Mouse (Mus musculus): ENCODE data around the gene Hmga1. TPM values are rescaled to one million over a fixed set of nuclear protein-coding genes. Genes with fewer than 3 reads are reported as not detected.
A peak's percentile ranks its signal among the peaks of the same experiment; 100 is the strongest.

Gene Hmga1
- polyA plus RNA-seq, 1 experiment = 66.0 TPM

DNA sequence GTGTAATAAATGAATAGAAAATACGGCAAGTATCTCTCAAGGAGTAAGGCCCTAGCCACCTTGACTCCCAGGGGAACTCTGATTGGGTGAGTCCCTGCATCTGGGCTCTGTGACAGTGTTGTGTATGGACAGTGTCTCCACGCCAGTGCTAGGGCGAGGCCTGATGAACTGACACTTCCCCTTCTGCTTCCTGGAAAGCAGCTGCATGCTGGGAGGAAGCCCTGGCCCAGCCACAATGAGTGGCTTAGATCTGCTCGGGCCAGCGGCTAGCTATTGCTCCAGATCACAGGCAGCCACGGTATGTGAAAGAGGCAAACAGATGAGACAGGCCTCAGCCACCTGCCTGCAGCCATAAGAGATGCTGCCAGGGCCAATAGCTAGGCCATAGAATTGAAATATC, 29.1 kb upstream of the Hmga1 start:
- DNase-seq (ENCODE audit: extremely low spot score in 1 of 2, low spot score in 1 of 2) = no peak

DNA sequence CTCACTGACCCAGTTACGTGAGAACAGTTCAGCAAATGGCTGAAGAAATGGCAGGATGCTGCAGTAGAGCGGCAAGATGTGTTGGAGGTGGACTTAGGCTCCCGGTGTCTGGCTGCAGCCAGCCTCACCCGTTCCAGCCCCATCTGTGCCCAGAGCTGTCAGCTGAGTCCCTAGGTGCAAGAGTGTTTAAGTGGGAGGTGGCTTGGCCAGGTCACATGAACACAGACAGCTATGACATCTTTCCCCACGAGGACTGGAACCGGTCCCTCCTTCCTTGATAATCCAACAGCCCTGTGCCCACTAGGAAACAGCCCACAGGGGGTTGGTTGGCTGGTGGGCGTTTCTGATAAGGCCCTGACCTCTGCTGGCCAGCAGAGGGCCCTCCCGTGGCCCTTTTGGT, 28.3 kb upstream of the Hmga1 start:
- DNase-seq (ENCODE audit: extremely low spot score in 1 of 2, low spot score in 1 of 2) = no peak

DNA sequence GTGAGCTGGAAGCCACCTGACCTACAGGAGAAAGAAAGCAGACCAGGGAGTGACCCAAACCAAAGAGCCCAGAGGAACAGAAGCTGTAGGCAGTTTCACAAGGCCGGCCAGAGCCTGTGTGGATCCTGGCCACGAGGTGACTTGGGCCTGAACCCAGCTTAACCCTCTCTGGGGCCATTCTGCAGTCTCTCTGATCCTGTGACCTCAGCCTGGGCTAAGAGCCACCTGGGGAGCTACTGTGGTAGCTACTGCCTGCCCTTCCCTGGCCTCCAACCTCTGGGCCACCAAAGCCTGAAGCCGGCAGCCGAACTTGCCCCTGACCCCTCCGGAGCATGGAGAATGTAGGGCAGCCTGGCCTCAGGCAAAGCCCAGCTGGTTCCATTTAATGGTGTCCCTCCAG, 27.5 kb upstream of the Hmga1 start:
- DNase-seq (ENCODE audit: extremely low spot score in 1 of 2, low spot score in 1 of 2) = no peak

DNA sequence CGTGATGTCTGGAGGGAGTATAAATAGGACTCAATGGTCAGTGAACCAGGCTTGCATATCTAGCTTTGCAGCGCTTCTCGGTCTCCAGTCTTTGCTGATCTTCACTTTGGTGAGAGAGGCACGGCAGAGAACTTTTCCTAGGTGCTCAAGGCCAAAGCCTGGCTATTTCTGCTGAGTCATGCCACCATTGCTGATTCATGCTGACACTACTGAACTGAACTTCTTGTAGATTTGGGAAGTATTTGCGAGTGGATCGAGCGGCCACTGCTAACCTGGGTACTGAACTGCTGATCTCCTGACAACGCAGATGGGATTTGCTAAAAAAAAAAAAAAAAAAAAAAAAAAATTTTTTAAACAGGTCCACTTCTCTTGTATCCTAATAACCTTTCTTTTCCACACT, 24.2 kb upstream of the Hmga1 start:
- DNase-seq (ENCODE audit: extremely low spot score in 1 of 2, low spot score in 1 of 2) = no peak

DNA sequence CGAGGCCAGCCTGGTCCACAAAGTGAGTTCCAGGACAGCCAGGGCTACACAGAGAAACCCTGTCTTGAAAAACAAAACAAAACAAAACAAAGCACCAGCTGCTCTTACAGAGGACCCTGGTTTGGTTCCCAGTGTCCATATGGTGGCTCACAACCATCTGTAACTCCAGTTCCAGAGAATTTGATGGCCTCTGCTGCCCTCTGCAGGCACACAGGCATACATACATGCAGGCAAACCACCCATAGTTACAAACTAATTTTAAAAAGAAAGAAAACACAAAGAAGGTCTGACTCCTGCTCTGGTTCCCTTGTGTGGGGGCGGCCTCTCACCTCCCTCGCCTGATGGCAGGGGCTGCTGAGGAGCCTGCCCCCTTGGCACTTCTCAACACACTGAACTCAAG, 22.9 kb upstream of the Hmga1 start:
- no peak for DNase-seq (ENCODE audit: extremely low spot score in 1 of 2, low spot score in 1 of 2)

DNA sequence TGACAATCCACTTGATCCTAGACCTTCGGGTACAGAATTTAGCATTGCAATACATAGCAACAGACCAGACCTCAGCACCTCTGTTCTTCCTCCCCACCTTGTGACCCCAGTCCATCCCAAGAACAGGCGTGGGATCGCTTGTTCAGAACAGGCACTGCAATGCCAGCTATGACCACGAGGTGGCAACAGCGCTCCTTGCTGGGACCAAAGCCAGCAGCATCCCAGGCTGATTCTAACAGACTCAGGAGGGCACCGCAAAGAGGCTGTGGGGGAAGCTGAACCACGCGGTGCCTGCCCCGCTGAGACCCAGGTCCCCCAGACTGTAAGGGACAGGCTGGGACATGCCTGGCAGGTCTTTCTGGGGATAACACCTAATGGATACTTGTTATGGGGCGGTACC, 21.6 kb upstream of the Hmga1 start:
- DNase-seq (ENCODE audit: extremely low spot score in 1 of 2, low spot score in 1 of 2) = peak in 1 of 2 experiments; percentile 97

DNA sequence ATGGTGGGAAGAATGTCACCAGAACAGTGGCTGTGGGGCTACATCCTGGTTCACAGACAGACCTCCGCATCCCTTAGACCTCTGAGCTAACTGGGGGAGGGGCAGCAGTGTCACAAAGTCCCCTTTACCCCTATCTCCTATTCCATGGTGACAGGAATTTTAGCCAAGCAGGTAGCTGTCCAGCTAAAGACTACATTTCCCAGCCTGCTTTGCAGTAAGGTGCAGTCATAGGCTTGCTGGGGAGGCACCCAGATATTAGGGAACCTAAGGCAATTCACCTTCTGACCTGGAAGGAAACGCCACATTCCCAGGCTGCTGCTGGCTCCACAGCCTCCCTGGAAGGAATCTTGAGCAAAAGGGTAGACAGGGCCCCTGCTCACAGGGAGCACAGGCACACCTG, 15.0 kb upstream of the Hmga1 start:
- DNase-seq (ENCODE audit: extremely low spot score in 1 of 2, low spot score in 1 of 2) = no peak

DNA sequence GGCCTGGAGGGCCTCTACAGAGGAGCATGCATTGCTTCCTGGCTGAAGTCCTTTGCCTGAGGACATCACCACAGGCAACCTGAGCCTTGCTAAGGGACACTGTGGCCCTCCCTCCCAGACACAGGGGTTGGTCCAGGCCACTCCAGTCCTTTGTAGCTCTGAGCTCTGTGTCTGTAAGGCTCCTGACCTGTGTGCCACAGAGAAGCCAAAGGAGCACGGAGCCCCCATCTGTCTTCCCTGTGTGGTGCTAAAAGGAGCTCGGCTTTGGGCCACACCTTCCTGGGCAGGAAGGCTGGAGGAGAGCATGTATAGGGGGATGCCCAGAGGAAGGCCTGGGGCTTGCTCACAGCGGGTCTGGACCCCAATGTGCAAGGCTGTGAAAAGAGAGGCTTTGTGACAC, 14.3 kb upstream of the Hmga1 start:
- DNase-seq (ENCODE audit: extremely low spot score in 1 of 2, low spot score in 1 of 2) = no peak

DNA sequence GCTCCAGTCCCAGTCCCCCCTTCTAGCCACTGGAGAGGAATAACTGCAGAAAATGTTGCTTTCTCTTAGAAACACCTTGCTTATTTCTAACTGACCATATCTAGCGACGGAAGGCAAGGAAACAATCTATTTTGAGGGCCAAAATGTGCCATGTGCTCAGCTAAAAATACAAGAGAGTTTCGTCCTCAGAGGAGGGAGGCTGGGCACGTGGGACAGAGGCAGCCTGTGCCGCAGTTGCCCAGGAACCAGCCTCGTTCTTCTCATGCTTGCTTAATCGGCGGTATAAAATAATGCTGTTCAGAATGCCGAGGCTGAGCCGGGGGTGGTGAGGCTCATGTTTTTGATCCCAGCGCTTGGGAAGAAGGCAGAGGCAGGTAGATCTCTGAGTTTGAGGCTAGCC, 11.7 kb upstream of the Hmga1 start:
- peak in 1 of 2 experiments; percentile 48 for DNase-seq (ENCODE audit: extremely low spot score in 1 of 2, low spot score in 1 of 2)

DNA sequence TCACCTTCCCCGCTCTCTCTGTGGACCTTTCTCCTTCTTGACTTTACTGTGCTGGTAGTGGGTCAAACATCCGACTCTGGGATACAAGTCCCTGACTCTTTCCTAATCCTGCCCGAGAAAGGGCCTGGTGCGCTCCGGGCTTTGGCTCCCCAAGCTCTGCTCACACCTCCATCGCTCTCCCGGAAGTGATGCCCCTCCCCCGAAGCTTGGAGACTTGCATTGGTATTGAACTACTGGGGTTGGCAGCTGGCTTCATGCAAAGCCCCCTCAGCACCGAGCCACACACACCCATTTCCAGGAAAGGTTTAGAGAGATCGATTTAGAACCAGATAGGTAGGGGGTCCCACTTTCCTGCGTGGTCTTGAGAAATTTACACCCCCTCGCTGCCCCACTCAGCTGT, 10.3 kb upstream of the Hmga1 start:
- DNase-seq (ENCODE audit: extremely low spot score in 1 of 2, low spot score in 1 of 2) = no peak

DNA sequence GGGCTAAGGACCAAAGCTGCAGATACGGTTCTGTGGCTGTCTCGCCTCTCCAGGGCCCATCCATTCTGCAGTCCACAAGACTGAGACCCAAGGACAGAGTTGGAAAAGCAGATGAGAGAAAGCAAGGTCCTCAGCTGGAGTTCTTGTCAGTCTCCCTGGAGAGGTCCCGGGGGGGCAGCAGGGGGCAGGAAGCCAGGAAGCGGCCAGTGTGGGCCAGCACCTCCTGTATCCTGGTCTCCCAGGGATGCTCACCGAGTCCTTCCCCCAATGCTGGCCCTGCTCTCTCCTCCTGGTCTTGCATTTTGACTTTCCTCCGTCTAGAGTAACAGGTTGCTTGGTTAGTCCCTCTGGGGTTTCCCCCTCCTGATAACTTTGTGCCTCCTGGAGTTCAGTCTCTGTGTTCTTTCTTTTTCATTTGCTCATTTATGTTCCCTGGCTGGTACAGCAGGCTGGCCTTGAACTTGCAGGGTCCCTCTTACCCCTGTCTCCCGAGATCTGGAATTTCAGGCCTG, 9.7 kb upstream of the Hmga1 start:
- no peak for DNase-seq (ENCODE audit: extremely low spot score in 1 of 2, low spot score in 1 of 2)

DNA sequence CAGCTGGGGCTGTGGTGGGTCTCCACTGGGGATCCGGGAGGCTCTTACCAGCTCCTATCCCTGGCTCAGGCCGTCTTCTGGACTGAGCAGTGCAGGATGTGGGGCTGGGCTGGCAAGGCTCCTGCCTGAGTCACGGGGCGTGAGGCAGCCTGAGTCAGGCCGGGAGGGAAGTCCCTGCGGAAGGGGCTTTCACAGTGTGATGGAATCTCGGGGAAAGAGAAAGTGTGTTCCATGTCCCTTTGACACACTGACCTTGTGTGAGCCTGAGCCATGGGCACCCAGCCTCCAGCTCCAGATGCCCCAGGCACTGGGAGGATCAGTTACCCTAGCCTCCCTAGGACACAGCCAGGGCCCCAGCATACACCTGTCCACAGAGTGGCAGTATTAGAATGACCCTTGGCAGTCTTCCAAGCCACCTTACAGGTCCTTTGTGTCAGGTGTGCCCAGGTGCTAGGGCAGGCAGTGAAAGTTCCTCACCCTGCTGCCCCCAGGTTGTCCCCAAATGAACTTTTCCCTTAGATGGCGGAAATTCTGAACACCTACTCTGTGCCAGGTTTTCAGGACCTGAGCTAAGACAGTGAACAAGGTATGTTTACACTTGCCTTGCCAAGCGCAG, 8.9 kb upstream of the Hmga1 start:
- DNase-seq (ENCODE audit: extremely low spot score in 1 of 2, low spot score in 1 of 2) = no peak

DNA sequence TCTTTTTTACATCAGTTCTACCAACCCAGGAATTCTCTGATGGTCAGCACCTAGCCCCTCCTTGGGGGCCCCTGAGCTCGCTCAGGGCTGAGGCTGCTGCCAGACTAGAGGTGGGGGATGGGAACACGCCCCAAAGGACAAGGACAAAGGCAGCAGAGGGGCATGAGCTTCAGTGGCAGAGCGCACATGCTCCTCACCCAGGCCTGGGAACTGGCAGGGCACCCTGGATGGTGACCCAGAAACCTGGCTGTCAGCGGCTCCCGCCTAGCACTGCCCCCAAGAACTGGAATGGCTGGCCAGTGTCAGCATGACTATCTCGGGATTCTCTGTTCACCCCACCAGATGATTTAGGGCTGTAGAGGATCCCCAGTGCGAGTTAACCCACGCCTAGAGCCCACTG, 7.1 kb upstream of the Hmga1 start:
- DNase-seq (ENCODE audit: extremely low spot score in 1 of 2, low spot score in 1 of 2) = no peak

DNA sequence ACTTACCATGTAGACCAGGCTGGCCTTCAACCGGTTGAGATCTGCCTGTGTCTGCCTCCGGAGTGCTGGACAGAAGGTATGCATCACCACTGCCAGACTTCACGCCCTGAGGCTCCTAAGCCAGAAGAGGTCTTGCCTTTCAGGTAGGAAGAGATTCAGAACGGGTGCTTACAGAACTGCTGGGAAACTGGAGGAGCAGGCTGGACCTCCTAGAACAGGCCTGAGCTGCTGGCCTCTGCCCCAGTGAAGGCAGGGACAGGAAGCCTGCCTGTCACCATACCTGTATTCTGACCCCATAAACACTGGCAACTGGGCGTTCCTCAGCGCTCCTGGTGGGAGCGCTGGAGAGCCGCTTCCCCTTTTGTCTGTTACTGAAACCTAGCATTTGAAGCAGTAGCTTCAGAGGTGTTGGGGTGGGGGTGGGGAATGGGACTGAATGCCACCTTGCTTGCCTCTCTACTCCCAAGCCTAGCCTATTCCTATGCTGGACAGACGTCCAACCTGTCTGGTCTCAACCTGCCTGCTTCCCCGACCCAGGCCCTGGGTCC, 4.8 kb upstream of the Hmga1 start:
- no peak for DNase-seq (ENCODE audit: extremely low spot score in 1 of 2, low spot score in 1 of 2)

DNA sequence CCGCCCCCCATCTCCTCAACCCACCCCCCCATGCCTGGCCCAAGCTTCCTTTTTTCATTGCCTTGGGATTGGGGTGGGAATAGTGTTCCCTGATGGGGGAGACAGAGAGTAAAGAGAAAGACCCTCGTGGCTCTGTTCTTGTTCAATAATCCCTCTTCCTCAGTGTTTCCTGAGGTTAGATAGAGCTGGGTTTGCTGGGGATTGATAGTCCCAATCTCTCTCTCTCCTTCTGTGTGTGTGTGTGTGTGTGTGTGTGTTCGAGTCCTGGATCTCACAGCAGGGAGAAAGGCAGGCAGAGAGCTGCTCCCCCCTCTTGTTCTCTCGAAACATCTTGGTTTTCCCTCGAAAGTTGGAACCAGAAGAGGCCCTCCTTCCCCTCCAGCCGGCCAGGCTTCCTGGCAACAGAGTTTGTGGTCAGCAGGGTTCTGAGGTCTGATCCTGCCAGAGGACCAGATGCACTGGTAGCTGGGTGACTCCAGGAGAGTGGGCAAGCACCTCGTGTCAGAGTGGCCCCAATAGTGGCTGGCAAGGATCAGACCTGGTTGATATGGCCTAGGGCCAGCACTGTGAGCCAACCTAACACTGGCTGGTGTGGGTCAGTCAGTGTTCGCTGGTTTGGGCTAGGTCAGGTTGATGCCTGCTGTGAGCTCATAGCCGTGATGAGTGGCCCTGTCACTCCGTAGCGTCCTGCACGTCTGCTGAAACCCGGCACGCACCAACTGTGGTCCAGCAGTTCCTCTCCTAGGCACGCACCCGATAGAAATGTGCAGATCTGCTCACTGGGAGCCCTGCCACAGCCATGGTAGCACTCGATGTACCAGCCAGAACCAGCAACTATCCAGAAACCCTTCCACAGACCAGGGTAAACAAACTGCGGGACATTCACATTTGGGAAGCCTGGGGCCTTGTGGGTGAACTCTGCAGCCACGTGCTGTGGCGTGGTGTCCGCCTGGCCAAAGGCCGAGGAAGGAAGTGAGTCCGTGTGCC, 3.8 kb upstream of the Hmga1 start:
- DNase-seq (ENCODE audit: extremely low spot score in 1 of 2, low spot score in 1 of 2) = no peak

DNA sequence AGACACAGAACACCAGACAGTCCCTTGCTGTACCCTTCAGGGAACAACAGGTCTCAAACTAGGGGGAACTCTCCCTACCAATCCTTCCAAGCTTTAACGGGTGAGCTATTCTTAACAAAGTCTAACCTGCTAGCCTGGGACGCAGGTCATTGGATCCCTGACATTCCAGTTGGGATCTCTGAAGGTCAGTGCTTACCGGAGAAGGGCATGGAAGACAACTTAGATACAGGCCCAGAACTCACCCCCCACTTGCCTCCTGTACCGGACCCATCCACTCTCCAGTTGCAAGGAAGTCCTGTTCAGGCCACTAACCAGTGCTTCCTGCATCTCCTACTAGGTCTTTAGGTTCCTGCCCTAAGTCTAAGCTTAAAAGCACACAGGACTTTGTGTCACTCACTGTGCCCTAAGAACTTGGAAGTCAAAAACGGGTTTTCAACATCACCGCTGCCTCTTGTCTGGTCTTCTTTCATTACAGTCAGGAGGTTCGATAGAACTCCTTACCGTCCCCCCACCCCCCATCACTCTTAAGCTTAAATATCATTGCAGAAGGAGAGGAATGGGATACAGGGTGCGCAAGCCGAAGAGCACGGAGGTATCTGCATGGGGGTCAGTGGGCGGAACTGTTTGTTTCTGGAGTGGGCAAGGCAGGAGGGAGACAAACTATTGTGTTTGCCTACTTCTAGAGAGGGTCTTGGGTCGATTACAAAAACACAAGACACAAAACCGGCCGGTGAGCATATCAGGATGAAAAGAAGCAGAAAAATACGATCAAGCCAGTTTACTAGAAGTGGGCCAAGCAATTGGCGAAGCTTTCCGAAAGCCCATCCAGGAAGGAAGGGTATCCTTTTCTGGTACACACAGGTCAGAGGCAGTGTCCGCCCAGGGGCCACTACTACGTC, 2.0 kb upstream of the Hmga1 start:
- DNase-seq (ENCODE audit: extremely low spot score in 1 of 2, low spot score in 1 of 2) = no peak

DNA sequence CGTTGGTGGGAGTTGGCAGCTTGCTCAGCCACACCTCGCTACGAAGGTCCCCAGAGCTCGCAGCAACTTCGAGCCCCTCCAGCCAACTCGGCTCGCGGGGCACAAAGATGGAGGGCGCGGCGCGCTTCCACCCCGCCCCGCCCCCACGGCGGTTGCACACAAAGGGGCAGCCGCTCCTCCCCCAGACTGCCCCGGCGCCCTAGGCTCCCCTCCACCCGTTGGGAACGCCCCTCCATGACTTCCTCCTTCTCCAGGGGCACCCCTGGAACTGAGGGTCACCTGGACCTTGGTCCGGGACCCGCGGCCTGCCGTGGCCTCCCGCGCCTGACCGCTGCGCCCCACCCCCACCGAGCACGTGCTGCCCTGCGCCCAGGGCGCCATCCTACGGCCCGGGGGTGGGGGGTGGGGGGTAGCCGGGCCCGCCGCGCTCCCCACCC, 1.2 kb upstream of the Hmga1 start:
- no peak for DNase-seq (ENCODE audit: extremely low spot score in 1 of 2, low spot score in 1 of 2)

DNA sequence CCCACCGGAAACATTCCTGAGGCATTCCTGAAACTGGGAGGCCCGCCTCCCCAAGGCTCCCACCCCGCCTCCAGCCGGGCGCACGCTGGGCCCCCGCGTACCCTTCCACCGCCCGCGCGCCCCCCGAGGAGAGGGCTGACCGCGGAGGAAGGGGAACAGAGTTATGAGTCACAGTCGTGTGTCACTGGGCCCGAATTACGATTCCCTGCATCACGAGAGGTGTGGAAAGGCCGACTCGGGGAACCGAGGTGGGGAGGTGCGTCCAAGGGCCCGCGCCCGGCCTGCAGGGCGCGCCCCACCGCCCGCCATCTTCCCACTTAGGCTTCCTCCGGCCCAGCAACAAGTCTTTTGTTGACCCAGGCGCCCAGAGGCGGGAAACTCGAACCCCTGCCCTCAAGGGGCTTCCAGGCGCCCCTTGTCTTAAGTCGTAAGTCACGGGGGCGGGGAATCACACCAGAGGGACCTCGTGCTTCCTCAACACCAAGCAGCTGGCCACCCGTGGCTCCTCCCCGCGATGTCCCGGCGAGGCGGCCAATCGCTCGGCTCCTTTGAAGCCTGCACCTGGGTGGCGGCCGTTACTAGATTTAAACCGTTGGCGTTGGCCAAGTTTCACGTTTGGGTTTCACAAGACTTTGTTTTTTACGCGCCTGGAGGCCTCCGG, 655 bp upstream of the Hmga1 start:
- no peak for DNase-seq (ENCODE audit: extremely low spot score in 1 of 2, low spot score in 1 of 2)

DNA sequence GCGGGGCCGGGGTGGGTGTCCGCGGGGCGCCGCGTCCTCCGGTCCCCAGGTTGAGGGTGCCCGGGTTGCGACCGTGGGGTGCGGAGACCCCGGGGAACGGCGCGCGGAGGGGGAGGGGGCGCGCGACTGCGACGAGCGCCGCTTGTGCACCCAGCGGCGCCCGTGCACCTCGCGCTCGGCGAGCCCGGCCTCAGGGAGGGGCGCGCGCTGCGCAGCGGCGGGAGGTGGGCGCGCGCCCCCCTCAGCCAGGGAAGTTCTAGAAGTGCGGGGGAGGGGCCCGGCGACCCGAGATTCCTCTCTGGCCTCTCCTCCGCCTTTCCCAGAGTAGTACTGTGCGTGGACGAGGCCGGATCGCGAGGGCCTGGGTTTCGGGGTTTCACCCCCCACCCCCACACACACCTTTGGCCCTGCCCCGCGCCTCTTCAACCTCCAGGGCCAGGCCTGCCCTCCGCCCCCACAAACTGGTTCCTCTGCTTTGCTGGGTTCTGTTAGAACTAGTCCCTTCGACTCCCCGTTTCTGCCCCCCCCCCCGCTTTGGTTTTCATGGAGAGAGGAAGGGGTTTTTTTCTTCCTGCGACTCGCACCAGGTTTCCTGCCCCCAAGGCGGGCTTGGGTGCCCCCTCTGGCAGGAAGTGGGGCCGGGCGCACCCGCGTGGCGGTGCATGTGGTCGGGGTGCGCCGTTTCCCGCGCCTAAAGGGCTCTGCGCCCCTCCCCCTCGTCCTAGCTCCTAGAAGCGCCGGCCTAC, 1.1 kb downstream of the Hmga1 start:
- DNase-seq (ENCODE audit: extremely low spot score in 1 of 2, low spot score in 1 of 2) = no peak
